Mouse (Mus musculus) lung, embryonic 14.5 days (tissue): ENCODE measurements at regions not wholly inside any gene's neighbourhood (a gene's known extent, or its start where the extent isn't known, plus 50 kb on each side); places are given as distances from the start of the nearest gene placed in this dataset.
"Not testable (repeated sequence)": the region's sequence is repeated elsewhere in the genome, so short reads cannot be mapped to it uniquely, and the experiment has no call there.

ENCODE experiments used
- ATAC-seq: fragments of 200-750 bp; cut with Nextera tagmentation; 2 replicates; pipeline ENCODE4 v1.8.0; 2017; ENCODE audit warnings: mild to moderate bottlenecking, moderate TSS enrichment, moderate library complexity; ENCODE audit not compliant: insufficient read depth
- DNase-seq: peaks from one replicate; pipeline ENCODE4 v3.0.0-alpha.2; 2015
- H3K27ac ChIP-seq: fragments of 300-500 bp; sonication (generic); 2 replicates; pipeline ENCODE4 v1.5.1; 2014; ENCODE audit warnings: low read depth, mild to moderate bottlenecking, moderate library complexity
- H3K27me3 ChIP-seq: fragments of 300-500 bp; sonication (generic); 2 replicates; pipeline ENCODE4 v1.6.1; 2014; ENCODE audit warnings: low read length, control low read depth; ENCODE audit not compliant: insufficient read depth
- H3K36me3 ChIP-seq: fragments of 300-500 bp; sonication (generic); 2 replicates; pipeline ENCODE4 v1.6.1; 2014; ENCODE audit warnings: control low read depth; ENCODE audit not compliant: insufficient read depth
- H3K4me1 ChIP-seq: fragments of 300-500 bp; sonication (generic); 2 replicates; pipeline ENCODE4 v1.6.1; 2014; ENCODE audit warnings: antibody characterized with exemption, control low read depth; ENCODE audit not compliant: insufficient read depth
- H3K4me2 ChIP-seq: fragments of 300-500 bp; sonication (generic); 2 replicates; pipeline ENCODE4 v1.6.1; 2014; ENCODE audit warnings: mild to moderate bottlenecking
- H3K4me3 ChIP-seq: fragments of 300-500 bp; sonication (generic); 2 replicates; pipeline ENCODE4 v1.5.1; 2014; ENCODE audit warnings: low read depth, low read length
- H3K9ac ChIP-seq: fragments of 300-500 bp; sonication (generic); 2 replicates; pipeline ENCODE4 v1.6.1; 2014
- H3K9me3 ChIP-seq: fragments of 300-500 bp; sonication (generic); 2 replicates; pipeline ENCODE4 v1.6.1; 2016; ENCODE audit warnings: low read depth, low read length, control low read depth
- CTCF ChIP-seq: IDR thresholded peaks from 2 replicates; pipeline ENCODE4 v1.5.1; 2016; ENCODE audit warnings: antibody characterized with exemption, low read depth
- WGBS: fragments of 180-500 bp; shearing (Covaris S2); extraction: QIAGEN DNeasy Blood & Tissue Kit; methylation state at CpG from one replicate; pipeline ENCODE4 v1.1.7; 2014; 5-methylcytosine and 5-hydroxymethylcytosine counted together

- H3K27ac ChIP-seq: peak overlapping the region; percentile 4; the same call in 1 of the 2 replicates
These were observed 55.6 kb upstream of the Zfp366 start for GRCm38 (mm10) chr13:99128979-99129378.

GRCm38 (mm10) chr13:99128284-99128691 lies 56.3 kb upstream of the Zfp366 start:
- H3K4me1 ChIP-seq: no peaks in the 10 kb centered on the region
- H3K4me3 ChIP-seq: no peak overlapping the region
- H3K9ac ChIP-seq: no peak overlapping the region
- H3K27me3 ChIP-seq: no peaks in the 10 kb centered on the region
- WGBS: 53% methylated on average over 5 of the region's 5 CpGs
- H3K36me3 ChIP-seq: no peaks in the 10 kb centered on the region
- no peaks in the 10 kb centered on the region for H3K9me3 ChIP-seq
- H3K4me2 ChIP-seq: no peak overlapping the region
- DNase-seq: no peak
- TF ChIP-seq CTCF: no peak
- peak overlapping the region; percentile 4; the same call in 1 of the 2 replicates for H3K27ac ChIP-seq
- ATAC-seq: no peak

More at GRCm38 (mm10) chr13:99128979-99129378, 55.6 kb upstream of the Zfp366 start:
- no peak overlapping the region for H3K9ac ChIP-seq
- H3K36me3 ChIP-seq: no peaks in the 10 kb centered on the region
- 25% methylated on average over 2 of the region's 2 CpGs for WGBS
- no peaks in the 10 kb centered on the region for H3K27me3 ChIP-seq
- no peaks in the 10 kb centered on the region for H3K4me1 ChIP-seq
- H3K9me3 ChIP-seq: no peaks in the 10 kb centered on the region
- no peak overlapping the region for H3K4me3 ChIP-seq
- ATAC-seq (no peak), DNase-seq (peak; percentile 29)
- TF ChIP-seq CTCF: no peak
- no peak overlapping the region for H3K4me2 ChIP-seq

- ATAC-seq: no peak
- no peak for DNase-seq
- 75% methylated on average over 5 of the region's 5 CpGs for WGBS
- no peaks in the 10 kb centered on the region for H3K9me3 ChIP-seq
- H3K36me3 ChIP-seq: no peaks in the 10 kb centered on the region
- H3K27ac ChIP-seq: no peak overlapping the region
- no peaks in the 10 kb centered on the region for H3K4me1 ChIP-seq
- no peaks in the 10 kb centered on the region for H3K27me3 ChIP-seq
- TF ChIP-seq CTCF: no peak
- H3K4me3 ChIP-seq: no peak overlapping the region
- no peak overlapping the region for H3K9ac ChIP-seq
- H3K4me2 ChIP-seq: no peak overlapping the region
These were observed 56.9 kb upstream of the Zfp366 start for GRCm38 (mm10) chr13:99127716-99128115.

GRCm38 (mm10) chr13:99126971-99127370 lies 57.7 kb upstream of the Zfp366 start:
- ATAC-seq, H3K9ac ChIP-seq, H3K27me3 ChIP-seq, H3K4me1 ChIP-seq, H3K4me3 ChIP-seq, H3K27ac ChIP-seq, H3K9me3 ChIP-seq, H3K4me2 ChIP-seq, DNase-seq, H3K36me3 ChIP-seq: not testable (repeated sequence)
- WGBS: 96% methylated on average over 10 of the region's 10 CpGs

- DNase-seq (peak; percentile 14), ATAC-seq (no peak)
- TF ChIP-seq CTCF: no peak
- 73% methylated on average over 8 of the region's 8 CpGs for WGBS
- Histone ChIP-seq H3K4me3 (no peak overlapping the region), H3K4me1 (no peaks in the 10 kb centered on the region), H3K27me3 (no peaks in the 10 kb centered on the region), H3K36me3 (no peaks in the 10 kb centered on the region), H3K4me2 (no peak overlapping the region), H3K9me3 (no peaks in the 10 kb centered on the region), H3K9ac (no peak overlapping the region), H3K27ac (no peak overlapping the region)
These were observed 58.1 kb upstream of the Zfp366 start for GRCm38 (mm10) chr13:99126538-99126937.

GRCm38 (mm10) chr13:99125946-99126345 lies 58.7 kb upstream of the Zfp366 start:
- DNase-seq: peak; percentile 43
- WGBS: 82% methylated on average over 1 of the region's 1 CpGs

GRCm38 (mm10) chr13:99124894-99125570 lies 59.6 kb upstream of the Zfp366 start:
- 47% methylated on average over 10 of the region's 10 CpGs for WGBS
- H3K27ac ChIP-seq: no peak overlapping the region

More at GRCm38 (mm10) chr13:99125946-99126345, 58.7 kb upstream of the Zfp366 start:
- Histone ChIP-seq H3K9me3 (no peaks in the 10 kb centered on the region), H3K4me1 (no peaks in the 10 kb centered on the region), H3K36me3 (no peaks in the 10 kb centered on the region), H3K27ac (no peak overlapping the region), H3K9ac (no peak overlapping the region), H3K4me2 (no peak overlapping the region), H3K4me3 (no peak overlapping the region), H3K27me3 (no peaks in the 10 kb centered on the region)
- no peak for ATAC-seq
- TF ChIP-seq CTCF: peak; percentile 50

More at GRCm38 (mm10) chr13:99124894-99125570, 59.6 kb upstream of the Zfp366 start:
- no peaks in the 10 kb centered on the region for H3K27me3 ChIP-seq
- H3K36me3 ChIP-seq: no peaks in the 10 kb centered on the region
- H3K4me2 ChIP-seq: no peak overlapping the region
- H3K4me3 ChIP-seq: no peak overlapping the region
- no peak overlapping the region for H3K9ac ChIP-seq
- H3K4me1 ChIP-seq: no peaks in the 10 kb centered on the region
- TF ChIP-seq CTCF: no peak
- ATAC-seq: peak; percentile 88
- H3K9me3 ChIP-seq: no peaks in the 10 kb centered on the region
- peak; percentile 64 for DNase-seq
